22 mouse cellular contexts compared by ENCODE assay signal in the genomic region with DNA sequence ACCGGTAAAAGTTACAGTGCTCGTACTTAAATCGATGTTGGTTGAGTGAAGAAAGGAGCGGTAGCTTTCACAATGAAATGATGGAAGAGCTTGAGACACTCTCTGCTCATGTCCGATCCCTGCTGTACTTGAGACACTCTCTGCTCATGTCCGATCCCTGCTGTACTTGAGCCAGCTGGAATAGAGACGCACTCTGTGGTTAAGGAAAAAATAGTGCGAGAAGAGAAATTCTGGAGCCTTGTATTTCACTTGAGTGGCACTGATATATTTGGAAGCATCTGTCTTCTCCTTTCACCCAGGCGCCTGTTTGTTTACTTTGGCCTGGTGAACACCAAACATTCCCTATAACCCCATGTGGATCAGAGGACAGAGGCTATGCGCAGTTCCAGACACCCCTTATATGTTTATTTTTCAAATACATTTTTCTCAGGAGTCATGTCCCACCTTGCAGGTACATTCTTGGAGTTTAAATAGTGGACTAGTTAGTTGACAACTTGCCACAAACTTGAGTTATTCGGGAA. TPM values are rescaled to one million over a fixed set of nuclear protein-coding genes. Genes with fewer than 3 reads are reported as not detected.
A peak's percentile ranks its signal among the peaks of the same experiment; 100 is the strongest.
DNase-seq lines count a peak whose midpoint lies in the region; ATAC-seq and TF ChIP-seq lines count a peak whose summit lies in the region.
"Had no signal": no experiment of that assay in that cellular context is flagged by ENCODE, and none has a peak within 500 bp of the region (broad histone marks: within the 10 kb centered on the region; RNA-seq: fewer than 3 reads in every experiment).

No protein-coding gene starts in this region.

- DNase-seq in gastrocnemius, adult 8-10 months (ENCODE audit: low spot score in 2 of 2): peak; percentile 51 to 56
- DNase-seq in gastrocnemius, postnatal 10 days: no peak
- DNase-seq in liver, postnatal 0 days: no peak
- no peak for DNase-seq in liver, embryonic 11.5 days (ENCODE audit: low spot score)
- peak; percentile 97 for DNase-seq in adipocyte (ENCODE audit: low spot score)
- peak; percentile 52 for DNase-seq in lung, postnatal 36 days
- DNase-seq in embryo, embryonic 10.5 days (ENCODE audit: low spot score): no peak
- DNase-seq: cerebellum, adult 11-12 months; cerebellum, postnatal 10 days; forebrain, postnatal 0 days; kidney, postnatal 4 days; liver; thymus, postnatal 25 days had no signal

- peak; percentile 37; the same call in 1 of the 2 replicates for ATAC-seq in liver, postnatal 0 days
- no peak for ATAC-seq in liver, embryonic 11.5 days (replicated peaks; ENCODE audit: low FRiP score)
- ATAC-seq in hindbrain, embryonic 16.5 days: no peak
- ATAC-seq: CD4-positive, CD25-positive, alpha-beta regulatory T cell, adult 4 months; intestine, embryonic 15.5 days; midbrain, embryonic 16.5 days had no signal

- H3K27ac ChIP-seq in liver, postnatal 0 days (ENCODE audit: low read depth): peak overlapping the region; percentile 62
- no peak overlapping the region for H3K27ac ChIP-seq in liver, embryonic 11.5 days (ENCODE audit: low read depth, low read length)
- H3K27ac ChIP-seq in hindbrain, embryonic 16.5 days (ENCODE audit: low read depth, low read length): no peak overlapping the region
- H3K27ac ChIP-seq: heart, embryonic 15.5 days; hindbrain, embryonic 15.5 days; intestine, embryonic 15.5 days; limb, embryonic 10.5 days; midbrain, embryonic 10.5 days; stomach, embryonic 15.5 days had no signal

- WGBS in liver, postnatal 0 days (ENCODE audit: insufficient replicate concordance): 81% methylated on average over 11 of the region's 11 CpGs
- 89% methylated on average over 11 of the region's 11 CpGs for WGBS in liver, embryonic 11.5 days
- 92% methylated on average over 11 of the region's 11 CpGs for WGBS in hindbrain, embryonic 16.5 days

- no peaks in the 10 kb centered on the region for H3K36me3 ChIP-seq in liver, postnatal 0 days (replicated peaks; ENCODE audit: insufficient read depth, low read length)
- H3K36me3 ChIP-seq in liver, embryonic 11.5 days (ENCODE audit: control insufficient read depth, insufficient read depth, low read length): no peaks in the 10 kb centered on the region
- H3K36me3 ChIP-seq in hindbrain, embryonic 16.5 days (ENCODE audit: control insufficient read depth, insufficient read depth, low read length): no peaks in the 10 kb centered on the region
- H3K36me3 ChIP-seq: heart, embryonic 15.5 days; hindbrain, embryonic 15.5 days; intestine, embryonic 15.5 days; midbrain, embryonic 10.5 days; stomach, embryonic 15.5 days had no signal

- no peak overlapping the region for H3K4me3 ChIP-seq in liver, postnatal 0 days (ENCODE audit: low read depth, low read length)
- no peak overlapping the region for H3K4me3 ChIP-seq in liver, embryonic 11.5 days (ENCODE audit: low read depth, low read length)
- H3K4me3 ChIP-seq in hindbrain, embryonic 16.5 days (ENCODE audit: low read length): no peak overlapping the region
- H3K4me3 ChIP-seq: heart, embryonic 15.5 days; hindbrain, embryonic 15.5 days; intestine, embryonic 15.5 days; limb, embryonic 10.5 days; midbrain, embryonic 10.5 days; stomach, embryonic 15.5 days had no signal

- TF ChIP-seq EP300 in liver, postnatal 0 days (IDR thresholded peaks at IDR 0.05; ENCODE audit: low read depth): no peak

- H3K27me3 ChIP-seq in liver, postnatal 0 days (ENCODE audit: insufficient read depth, low read length): no peaks in the 10 kb centered on the region
- no peaks in the 10 kb centered on the region for H3K27me3 ChIP-seq in liver, embryonic 11.5 days (replicated peaks; ENCODE audit: control insufficient read depth, insufficient read depth, low read length)
- H3K27me3 ChIP-seq in hindbrain, embryonic 16.5 days (replicated peaks; ENCODE audit: control insufficient read depth, insufficient read depth, low read length): no peaks in the 10 kb centered on the region; the same call in 1 of the 2 replicates
- H3K27me3 ChIP-seq: heart, embryonic 15.5 days; hindbrain, embryonic 15.5 days; intestine, embryonic 15.5 days; stomach, embryonic 15.5 days had no signal

- no peak overlapping the region for H3K9ac ChIP-seq in liver, postnatal 0 days (replicated peaks)
- H3K9ac ChIP-seq in liver, embryonic 11.5 days (ENCODE audit: low read depth, low read length): no peak overlapping the region
- H3K9ac ChIP-seq in hindbrain, embryonic 16.5 days (ENCODE audit: low read depth, low read length): no peak overlapping the region
- H3K9ac ChIP-seq: forebrain, postnatal 0 days; heart, embryonic 15.5 days; hindbrain, embryonic 15.5 days; intestine, embryonic 15.5 days; stomach, embryonic 15.5 days had no signal

- no peaks in the 10 kb centered on the region for H3K9me3 ChIP-seq in liver, postnatal 0 days (ENCODE audit: low read length)
- no peaks in the 10 kb centered on the region for H3K9me3 ChIP-seq in liver, embryonic 11.5 days (ENCODE audit: control insufficient read depth, low read length)
- H3K9me3 ChIP-seq in hindbrain, embryonic 16.5 days (ENCODE audit: control insufficient read depth, low read length): no peaks in the 10 kb centered on the region
- H3K9me3 ChIP-seq: heart, embryonic 15.5 days; hindbrain, embryonic 15.5 days; intestine, embryonic 15.5 days; limb, embryonic 10.5 days; midbrain, embryonic 10.5 days; stomach, embryonic 15.5 days had no signal

- H3K4me1 ChIP-seq in liver, postnatal 0 days (ENCODE audit: insufficient read depth): peaks cover 13% of the 10 kb centered on the region
- no peaks in the 10 kb centered on the region for H3K4me1 ChIP-seq in liver, embryonic 11.5 days (replicated peaks; ENCODE audit: control insufficient read depth, insufficient read depth, low read length)
- H3K4me1 ChIP-seq in hindbrain, embryonic 16.5 days (ENCODE audit: control insufficient read depth, insufficient read depth, low read depth, low read length): no peaks in the 10 kb centered on the region
- H3K4me1 ChIP-seq: heart, embryonic 15.5 days; hindbrain, embryonic 15.5 days; intestine, embryonic 15.5 days; midbrain, embryonic 10.5 days; stomach, embryonic 15.5 days had no signal

- H3K4me2 ChIP-seq in liver, postnatal 0 days (ENCODE audit: low read depth, low read length): 0 out of 2 replicates have a peak overlapping the region, but pooled peaks have one; percentile 44
- H3K4me2 ChIP-seq in liver, embryonic 11.5 days: no peak overlapping the region
- H3K4me2 ChIP-seq in hindbrain, embryonic 16.5 days (ENCODE audit: low read length): no peak overlapping the region
- H3K4me2 ChIP-seq: heart, embryonic 15.5 days; hindbrain, embryonic 15.5 days; intestine, embryonic 15.5 days; stomach, embryonic 15.5 days had no signal

- no peak for TF ChIP-seq CTCF in liver, postnatal 0 days (IDR thresholded peaks at IDR 0.05; ENCODE audit: low read depth)

RNA-seq across cellular contexts. Expression of a gene that starts 25.1 kb away (rescaled TPM):
- 10 to 100 TPM; 22.4 to 26.6 (median 22.9) TPM for total RNA-seq in gastrocnemius, adult 8-10 months (2022)
- total RNA-seq in gastrocnemius, postnatal 10 days (2021): 10 to 100 TPM; 15.9 to 27.6 TPM
- 8.2 and 8.9 TPM in 2 replicates for polyA plus RNA-seq in liver, postnatal 0 days (2015; fragmentation: Nextera tagmentation; extraction: Ambion mirVana)
- polyA plus RNA-seq in liver, embryonic 11.5 days (2014; fragmentation: Nextera tagmentation; extraction: Ambion mirVana): 6.9 TPM in 2 replicates
- 3.1 and 5.2 TPM in 2 replicates for polyA plus RNA-seq in hindbrain, embryonic 16.5 days (2015; fragmentation: Nextera tagmentation; extraction: Ambion mirVana)

Comparison
In these comparisons a context has a peak if more than half of its experiments do, and no peak if none do; other contexts are left out.
1. DNase-seq: peak in gastrocnemius, adult 8-10 months (2 of 2), adipocyte (single experiment) and lung, postnatal 36 days (single experiment); none in gastrocnemius, postnatal 10 days (single experiment), liver, postnatal 0 days (single experiment), liver, embryonic 11.5 days (single experiment) and embryo, embryonic 10.5 days (single experiment).